Mouse (Mus musculus): ENCODE measurements around the gene Agbl4.

Agbl4 gene

GRCm38 (mm10) chr4:111682793-111683192 is 1285.3 kb downstream of the Agbl4 start:
- DNase-seq, result no peak

GRCm38 (mm10) chr4:111683843-111684242 is 1286.4 kb downstream of the Agbl4 start:
- DNase-seq, result no peak

- DNase-seq, result no peak
Observed at GRCm38 (mm10) chr4:111685951-111686350, 1288.5 kb downstream of the Agbl4 start.

GRCm38 (mm10) chr4:111686951-111687350 is 1289.5 kb downstream of the Agbl4 start:
- DNase-seq, result peak; percentile 73

- peak; percentile 93 for DNase-seq
Observed at GRCm38 (mm10) chr4:111687613-111688012, 1290.2 kb downstream of the Agbl4 start.

- DNase-seq, result peak; percentile 19
Observed at GRCm38 (mm10) chr4:111691057-111691543, 1293.6 kb downstream of the Agbl4 start.

- DNase-seq, result no peak
Observed at GRCm38 (mm10) chr4:111701381-111701780, 1303.9 kb downstream of the Agbl4 start.

GRCm38 (mm10) chr4:111704126-111704525 is 1306.7 kb downstream of the Agbl4 start:
- no peak for DNase-seq

GRCm38 (mm10) chr4:111704975-111705374 is 1307.5 kb downstream of the Agbl4 start:
- DNase-seq, result no peak
